9 mouse cellular contexts compared by ENCODE assay signal in genomic region chr13:112084484-112085278, GRCm38 (mm10).
DNase-seq lines count a peak whose midpoint lies in the region; ATAC-seq and TF ChIP-seq lines count a peak whose summit lies in the region.
"Had no signal": no experiment of that assay in that cellular context is flagged by ENCODE, and none has a peak within 500 bp of the region (broad histone marks: within the 10 kb centered on the region; RNA-seq: fewer than 3 reads in every experiment).

No protein-coding gene starts in this region.

- WGBS in stomach, embryonic 16.5 days: 46% methylated on average over 15 of the region's 15 CpGs
- WGBS in stomach, postnatal 0 days: 48% methylated on average over 15 of the region's 15 CpGs
- WGBS in kidney, embryonic 16.5 days: 27% methylated on average over 15 of the region's 15 CpGs
- 46% methylated on average over 15 of the region's 15 CpGs for WGBS in midbrain, embryonic 16.5 days

- H3K36me3 ChIP-seq in stomach, embryonic 16.5 days (ENCODE audit: control insufficient read depth, insufficient read depth, low read length): no peaks in the 10 kb centered on the region
- no peaks in the 10 kb centered on the region for H3K36me3 ChIP-seq in stomach, postnatal 0 days (ENCODE audit: control insufficient read depth, insufficient read depth, low read length)
- H3K36me3 ChIP-seq in kidney, embryonic 16.5 days (ENCODE audit: insufficient read depth, low read length): no peaks in the 10 kb centered on the region
- no peaks in the 10 kb centered on the region for H3K36me3 ChIP-seq in midbrain, embryonic 16.5 days (ENCODE audit: control insufficient read depth, insufficient read depth, low read length)

- no peak for DNase-seq in stomach, postnatal 0 days (ENCODE audit: low spot score)
- peak; percentile 76 for DNase-seq in heart, adult 8-10 months (ENCODE audit: low spot score)
- no peak for DNase-seq in cerebellum, adult 18-20 months
- no peak for DNase-seq in cerebellum, adult 8-10 months
- DNase-seq: cerebellum, postnatal 14 days; right cerebral cortex, postnatal 14 days had no signal

- TF ChIP-seq EP300 in stomach, postnatal 0 days (optimal IDR thresholded peaks at IDR 0.05): no peak

- no peak overlapping the region for H3K27ac ChIP-seq in stomach, embryonic 16.5 days (ENCODE audit: low read length)
- no peak overlapping the region for H3K27ac ChIP-seq in stomach, postnatal 0 days (replicated peaks)
- peak overlapping the region; percentile 58 for H3K27ac ChIP-seq in kidney, embryonic 16.5 days (ENCODE audit: low read length)
- no peak overlapping the region for H3K27ac ChIP-seq in midbrain, embryonic 16.5 days (ENCODE audit: low read length)

- H3K4me2 ChIP-seq in stomach, embryonic 16.5 days (ENCODE audit: low read depth, low read length): no peak overlapping the region
- no peak overlapping the region for H3K4me2 ChIP-seq in stomach, postnatal 0 days (replicated peaks; ENCODE audit: low read depth)
- H3K4me2 ChIP-seq in kidney, embryonic 16.5 days (replicated peaks; ENCODE audit: low read depth, low read length): peak overlapping the region; percentile 29; the same call in 1 of the 2 replicates
- no peak overlapping the region for H3K4me2 ChIP-seq in midbrain, embryonic 16.5 days (ENCODE audit: low read length)

- ATAC-seq in stomach, embryonic 16.5 days (ENCODE audit: insufficient read depth, low FRiP score): peak; percentile 19; the same call in 1 of the 2 replicates
- ATAC-seq in stomach, postnatal 0 days (ENCODE audit: low FRiP score, low TSS enrichment): no peak
- no peak; the same call in 1 of the 2 replicates for ATAC-seq in kidney, embryonic 16.5 days (ENCODE audit: low FRiP score, low TSS enrichment)
- no peak for ATAC-seq in midbrain, embryonic 16.5 days

- no peaks in the 10 kb centered on the region for H3K27me3 ChIP-seq in stomach, embryonic 16.5 days (ENCODE audit: control insufficient read depth, insufficient read depth, low read length)
- H3K27me3 ChIP-seq in stomach, postnatal 0 days (ENCODE audit: control insufficient read depth, insufficient read depth, low read length): no peaks in the 10 kb centered on the region
- no peaks in the 10 kb centered on the region for H3K27me3 ChIP-seq in kidney, embryonic 16.5 days (ENCODE audit: insufficient read depth, low read length)
- no peaks in the 10 kb centered on the region for H3K27me3 ChIP-seq in midbrain, embryonic 16.5 days (ENCODE audit: control insufficient read depth, insufficient read depth, low read depth, low read length)

- TF ChIP-seq CTCF in stomach, postnatal 0 days (IDR thresholded peaks at IDR 0.05; ENCODE audit: low read depth): no peak

- no peak overlapping the region for H3K4me3 ChIP-seq in stomach, embryonic 16.5 days (replicated peaks; ENCODE audit: low read length)
- H3K4me3 ChIP-seq in stomach, postnatal 0 days (ENCODE audit: low read depth, low read length): no peak overlapping the region
- H3K4me3 ChIP-seq in kidney, embryonic 16.5 days (ENCODE audit: low read length): no peak overlapping the region
- no peak overlapping the region for H3K4me3 ChIP-seq in midbrain, embryonic 16.5 days (ENCODE audit: low read depth, low read length)

- H3K4me1 ChIP-seq in stomach, embryonic 16.5 days (ENCODE audit: control insufficient read depth, insufficient read depth, low read length): peaks cover 7% of the 10 kb centered on the region
- peaks cover 6% of the 10 kb centered on the region; the same call in 1 of the 2 replicates for H3K4me1 ChIP-seq in stomach, postnatal 0 days (replicated peaks; ENCODE audit: control insufficient read depth, insufficient read depth)
- peaks cover 33% of the 10 kb centered on the region for H3K4me1 ChIP-seq in kidney, embryonic 16.5 days (ENCODE audit: insufficient read depth, low read length)
- no peaks in the 10 kb centered on the region for H3K4me1 ChIP-seq in midbrain, embryonic 16.5 days (ENCODE audit: control insufficient read depth, insufficient read depth, low read length)

- H3K9ac ChIP-seq in stomach, embryonic 16.5 days (ENCODE audit: low read length): no peak overlapping the region
- H3K9ac ChIP-seq in stomach, postnatal 0 days (ENCODE audit: low read length): no peak overlapping the region
- H3K9ac ChIP-seq in kidney, embryonic 16.5 days (replicated peaks; ENCODE audit: low read length): no peak overlapping the region; the same call in 1 of the 2 replicates
- H3K9ac ChIP-seq in midbrain, embryonic 16.5 days (ENCODE audit: low read depth, low read length): no peak overlapping the region

- no peaks in the 10 kb centered on the region for H3K9me3 ChIP-seq in stomach, embryonic 16.5 days (replicated peaks; ENCODE audit: control insufficient read depth, low read length)
- H3K9me3 ChIP-seq in stomach, postnatal 0 days (ENCODE audit: control insufficient read depth, low read length): no peaks in the 10 kb centered on the region
- H3K9me3 ChIP-seq in kidney, embryonic 16.5 days (ENCODE audit: low read length): 0 out of 2 replicates have a peak, but pooled peaks cover 3% of the 10 kb centered on the region
- H3K9me3 ChIP-seq in midbrain, embryonic 16.5 days (replicated peaks; ENCODE audit: control insufficient read depth, low read length, poor library complexity, severe bottlenecking): no peaks in the 10 kb centered on the region
